Mouse (Mus musculus) liver, embryonic 14.5 days (tissue): ENCODE measurements around the gene Faxc.

ENCODE experiments used
- CTCF ChIP-seq: IDR thresholded peaks from 2 replicates; pipeline ENCODE4 v1.5.1; 2016; ENCODE audit warnings: antibody characterized with exemption, low read depth, control low read depth
- EP300 ChIP-seq: IDR thresholded peaks from 2 replicates; pipeline ENCODE4 v1.6.1; 2016; ENCODE audit warnings: antibody characterized with exemption, low read depth

DNA sequence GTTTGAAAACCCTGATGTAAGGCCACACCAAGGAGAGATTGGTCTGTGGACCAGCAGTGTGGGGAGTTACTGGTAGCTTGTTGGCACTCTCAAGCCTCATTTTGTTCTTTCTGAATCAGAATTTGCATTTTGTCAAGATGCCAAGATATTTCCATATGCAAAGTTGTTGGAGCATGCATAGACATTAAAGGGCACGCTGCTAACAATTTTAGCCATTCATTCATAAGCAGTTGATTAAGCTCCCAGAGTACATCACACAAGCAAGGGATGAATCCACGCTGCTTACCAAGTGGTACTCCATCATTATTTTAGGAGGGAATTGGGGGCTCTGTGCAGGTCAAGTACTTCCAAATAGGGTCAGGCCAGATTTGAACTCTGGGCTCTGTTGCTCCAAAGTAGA lies 98.8 kb downstream of the Faxc start:
- TF ChIP-seq CTCF (no peak), EP300 (no peak)
